Mouse (Mus musculus) hindbrain, embryonic 12.5 days (tissue): ENCODE data around the gene Peli3. TPM values are rescaled to one million over a fixed set of nuclear protein-coding genes. Genes with fewer than 3 reads are reported as not detected.

Source experiments
- ATAC-seq: fragments of 200-750 bp; cut with Nextera tagmentation; 2 replicates; pipeline ENCODE4 v1.8.0; 2017; ENCODE audit warnings: moderate TSS enrichment; ENCODE audit not compliant: low FRiP score
- H3K27ac ChIP-seq: fragments of 300-500 bp; sonication (generic); 2 replicates; pipeline ENCODE4 v1.5.1; 2016; ENCODE audit warnings: mild to moderate bottlenecking
- H3K27me3 ChIP-seq: fragments of 300-500 bp; sonication (generic); 2 replicates; pipeline ENCODE4 v1.6.1; 2016; ENCODE audit warnings: mild to moderate bottlenecking
- H3K36me3 ChIP-seq: fragments of 300-500 bp; sonication (generic); 2 replicates; pipeline ENCODE4 v1.6.1; 2016; ENCODE audit warnings: mild to moderate bottlenecking
- H3K4me1 ChIP-seq: fragments of 300-500 bp; sonication (generic); 2 replicates; pipeline ENCODE4 v1.6.1; 2016
- H3K4me2 ChIP-seq: fragments of 300-500 bp; sonication (generic); replicated peaks from 2 replicates; pipeline ENCODE4 v1.6.1; 2016; ENCODE audit warnings: mild to moderate bottlenecking
- H3K4me3 ChIP-seq: fragments of 300-500 bp; sonication (generic); 2 replicates; pipeline ENCODE4 v1.5.1; 2016; ENCODE audit warnings: mild to moderate bottlenecking
- H3K9ac ChIP-seq: fragments of 300-500 bp; sonication (generic); 2 replicates; pipeline ENCODE4 v1.6.1; 2016; ENCODE audit warnings: mild to moderate bottlenecking, moderate library complexity
- H3K9me3 ChIP-seq: fragments of 300-500 bp; sonication (generic); replicated peaks from 2 replicates; pipeline ENCODE4 v1.6.1; 2016; ENCODE audit warnings: mild to moderate bottlenecking
- WGBS: fragments of 180-500 bp; shearing (Covaris S2); methylation state at CpG from one replicate; pipeline ENCODE4 v1.1.7; 2016; 5-methylcytosine and 5-hydroxymethylcytosine counted together
- polyA plus RNA-seq: library from polyadenylated mRNA; unstranded; fragments of >200 nt; fragmentation: Nextera tagmentation; extraction: Ambion mirVana; gene quantifications from 2 replicates; pipeline ENCODE4 v1.2.1, GENCODE M21; 2016

Gene Peli3
- polyA plus RNA-seq, 1 experiment from 2014 or later = 6.5 TPM

DNA sequence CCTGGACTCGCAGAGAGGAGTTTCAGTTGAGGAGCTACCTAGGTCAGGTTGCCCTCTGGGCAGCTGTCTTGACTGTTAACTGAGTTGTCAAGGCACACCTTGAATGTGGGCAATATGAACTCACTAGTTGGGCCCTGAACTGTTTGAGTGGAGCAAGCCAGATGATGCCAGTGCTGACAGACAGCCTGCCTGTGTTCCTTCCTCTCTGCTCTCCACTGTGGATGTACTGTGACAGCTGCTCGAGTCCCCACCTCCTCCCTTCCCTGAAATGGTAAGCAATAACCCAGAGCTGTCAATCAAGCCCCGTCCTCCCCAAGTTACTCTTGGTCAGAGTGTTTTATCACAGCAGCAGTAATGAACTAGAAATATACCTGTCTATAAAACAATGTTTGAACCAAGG is 43.0 kb downstream of the Peli3 start:
- no peaks in the 10 kb centered on the region for H3K27me3 ChIP-seq
- H3K36me3 ChIP-seq = peaks cover 44% of the 10 kb centered on the region
- no peak overlapping the region for H3K4me3 ChIP-seq
- ATAC-seq = no peak
- no peaks in the 10 kb centered on the region for H3K9me3 ChIP-seq
- no peaks in the 10 kb centered on the region for H3K4me1 ChIP-seq
- 73% methylated on average over 3 of the region's 3 CpGs for WGBS
- H3K9ac ChIP-seq = no peak overlapping the region
- no peak overlapping the region for H3K4me2 ChIP-seq
- no peak overlapping the region for H3K27ac ChIP-seq

DNA sequence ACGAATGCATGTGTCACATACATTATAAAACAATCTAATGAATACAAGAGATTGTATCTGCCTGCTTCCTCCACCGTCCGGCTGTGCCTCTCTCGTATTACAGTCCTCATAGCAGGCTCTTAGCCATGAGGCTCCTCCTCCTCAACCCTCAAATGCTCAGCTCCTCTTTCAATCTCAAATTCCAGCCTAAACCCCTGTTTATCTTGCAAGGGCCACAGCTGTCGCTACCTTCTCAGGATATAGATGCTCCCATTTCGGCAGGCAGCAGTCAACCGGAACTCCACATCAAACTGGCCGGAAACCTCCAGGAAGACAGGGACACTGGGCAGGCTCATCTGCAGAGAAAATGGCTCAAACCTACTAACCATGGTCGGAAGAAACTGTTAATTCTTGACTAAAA is 44.0 kb downstream of the Peli3 start:
- 78% methylated on average over 9 of the region's 9 CpGs for WGBS
- Histone ChIP-seq H3K27ac (no peak overlapping the region), H3K9me3 (no peaks in the 10 kb centered on the region), H3K9ac (no peak overlapping the region), H3K4me2 (no peak overlapping the region), H3K36me3 (peaks cover 48% of the 10 kb centered on the region), H3K4me3 (no peak overlapping the region), H3K27me3 (no peaks in the 10 kb centered on the region), H3K4me1 (no peaks in the 10 kb centered on the region)
- ATAC-seq = no peak

DNA sequence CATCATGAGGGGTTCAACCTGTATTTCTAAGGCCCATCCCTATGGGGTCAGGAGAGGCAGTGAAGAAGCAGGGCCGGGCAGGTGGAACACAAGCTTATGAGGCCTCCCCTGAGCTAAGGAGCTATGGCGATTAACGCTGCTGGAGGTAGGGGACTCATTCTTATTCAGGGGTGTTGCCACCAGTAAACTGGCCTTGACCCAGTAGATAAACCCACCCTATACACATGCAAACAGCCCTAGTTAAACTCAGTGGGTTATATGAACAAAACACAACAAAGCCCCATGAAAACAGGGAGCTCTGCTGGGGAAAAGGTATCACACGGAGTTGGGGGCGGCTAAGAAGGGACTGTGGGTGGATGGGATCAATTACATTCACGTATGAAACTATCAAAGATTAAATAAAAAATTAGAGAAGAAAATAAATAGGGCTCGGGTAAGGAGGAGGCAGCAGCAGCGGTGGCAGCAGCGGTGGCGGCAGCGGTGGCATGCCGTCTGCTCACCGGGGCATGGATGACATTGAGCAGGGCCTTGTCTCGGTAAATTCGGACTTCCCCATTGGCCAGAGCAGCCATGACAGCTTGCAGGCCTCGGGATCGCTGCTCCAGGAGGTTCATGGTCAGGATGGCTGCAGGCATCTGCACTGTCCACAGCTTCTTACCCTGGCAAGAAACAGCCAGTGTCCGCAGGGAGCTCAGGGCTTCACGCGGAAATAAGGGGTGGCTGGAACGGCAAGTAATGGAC is 46.0 kb downstream of the Peli3 start:
- no peaks in the 10 kb centered on the region for H3K4me1 ChIP-seq
- ATAC-seq = no peak
- WGBS = 59% methylated on average over 21 of the region's 21 CpGs
- H3K9me3 ChIP-seq = no peaks in the 10 kb centered on the region
- no peak overlapping the region for H3K4me2 ChIP-seq
- no peak overlapping the region for H3K9ac ChIP-seq
- peaks cover 57% of the 10 kb centered on the region for H3K36me3 ChIP-seq
- no peak overlapping the region for H3K27ac ChIP-seq
- no peak overlapping the region for H3K4me3 ChIP-seq
- H3K27me3 ChIP-seq = no peaks in the 10 kb centered on the region

DNA sequence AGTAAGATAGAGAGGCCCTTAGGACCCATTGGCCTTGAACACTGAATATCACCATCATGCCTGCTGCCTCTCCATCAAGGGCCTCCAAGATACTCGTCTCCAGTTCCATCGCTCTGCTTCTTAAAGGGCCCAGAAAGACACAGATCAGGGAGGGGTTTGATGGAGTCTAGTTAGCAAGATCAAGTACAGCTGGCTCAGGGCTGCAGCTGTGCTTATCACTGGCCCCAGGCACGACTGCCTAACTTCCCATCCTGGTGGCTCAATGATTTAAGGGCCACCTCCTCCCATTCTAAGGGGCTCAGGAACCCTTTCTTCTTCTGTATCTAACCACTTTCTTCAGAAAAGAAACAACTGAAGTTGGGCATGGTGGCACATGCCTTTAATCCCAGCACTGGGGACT is 51.1 kb downstream of the Peli3 start:
- Histone ChIP-seq H3K36me3 (peaks cover 58% of the 10 kb centered on the region), H3K9ac (no peak overlapping the region), H3K4me3 (no peak overlapping the region), H3K9me3 (no peaks in the 10 kb centered on the region), H3K27me3 (no peaks in the 10 kb centered on the region), H3K27ac (no peak overlapping the region), H3K4me1 (no peaks in the 10 kb centered on the region), H3K4me2 (no peak overlapping the region)
- no peak for ATAC-seq
- WGBS = 79% methylated on average over 3 of the region's 3 CpGs

DNA sequence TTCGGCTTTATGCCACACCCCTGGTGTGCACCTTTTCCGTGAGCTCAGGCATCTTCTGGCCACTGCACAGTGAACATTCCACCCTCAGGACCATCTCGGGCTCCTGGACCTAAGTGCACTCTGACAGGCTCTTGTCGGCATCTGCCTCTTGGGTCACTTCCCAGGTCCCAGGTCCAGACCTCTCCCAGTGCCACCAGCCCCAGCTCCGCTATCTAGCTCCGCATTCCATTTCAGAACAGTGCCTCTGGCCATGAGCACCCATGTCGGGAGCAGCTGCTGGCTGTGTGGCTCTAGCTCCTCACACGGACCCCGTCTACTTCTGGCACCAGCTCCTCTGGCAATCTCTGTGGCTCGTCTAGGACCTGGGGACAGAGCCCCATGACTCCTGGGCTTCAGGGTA is 53.1 kb downstream of the Peli3 start:
- WGBS = 83% methylated on average over 10 of the region's 10 CpGs
- no peak for ATAC-seq
- Histone ChIP-seq H3K4me1 (no peaks in the 10 kb centered on the region), H3K36me3 (peaks cover 51% of the 10 kb centered on the region), H3K4me3 (no peak overlapping the region), H3K9me3 (no peaks in the 10 kb centered on the region), H3K27ac (no peak overlapping the region), H3K4me2 (no peak overlapping the region), H3K27me3 (no peaks in the 10 kb centered on the region), H3K9ac (no peak overlapping the region)

DNA sequence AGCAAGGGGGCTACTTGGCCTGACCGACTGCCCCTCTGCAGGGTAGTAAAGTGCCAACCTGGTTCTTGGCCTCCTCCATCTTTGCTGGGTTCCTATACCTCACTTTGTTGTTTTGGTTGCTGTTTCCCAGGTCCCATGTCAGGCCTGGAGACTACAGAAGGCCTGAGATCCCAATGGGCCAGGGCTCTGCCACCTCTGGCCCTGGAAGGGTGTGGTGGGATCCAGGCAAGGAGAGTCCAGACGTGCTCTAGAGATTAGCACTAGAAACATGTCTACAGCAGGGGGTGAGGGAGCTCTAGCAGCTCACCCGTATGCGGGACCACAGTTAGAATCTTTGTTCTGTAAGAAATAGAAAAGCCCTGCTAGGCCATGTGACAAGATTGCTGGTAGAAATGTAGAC is 59.0 kb downstream of the Peli3 start:
- H3K36me3 ChIP-seq = peaks cover 9% of the 10 kb centered on the region
- no peak for ATAC-seq
- no peak overlapping the region for H3K4me2 ChIP-seq
- H3K27me3 ChIP-seq = no peaks in the 10 kb centered on the region
- no peak overlapping the region for H3K27ac ChIP-seq
- H3K9me3 ChIP-seq = no peaks in the 10 kb centered on the region
- H3K9ac ChIP-seq = no peak overlapping the region
- H3K4me1 ChIP-seq = peaks cover 13% of the 10 kb centered on the region
- H3K4me3 ChIP-seq = no peak overlapping the region
- WGBS = 86% methylated on average over 4 of the region's 4 CpGs

Other genes with a start within 250 kb of the Peli3 start
- 3.6 and 6.3 TPM in 2 replicates for gene Gm960, start 244.5 kb downstream of the Peli3 start, polyA plus RNA-seq
- 42.8 and 43.7 TPM in 2 replicates for gene Sptbn2, start 232.0 kb downstream of the Peli3 start, polyA plus RNA-seq
- 155 TPM in 2 replicates for gene Rbm4b, start 186.6 kb downstream of the Peli3 start, polyA plus RNA-seq
- 88.8 and 94.8 TPM in 2 replicates for gene Rbm4, start 149.2 kb downstream of the Peli3 start, polyA plus RNA-seq
- gene Gm21992, start 131.5 kb downstream of the Peli3 start, polyA plus RNA-seq = 41.5 and 42.9 TPM in 2 replicates
- 96.0 and 97.9 TPM in 2 replicates for gene Rbm14, start 131.5 kb downstream of the Peli3 start, polyA plus RNA-seq
- gene Ccs, start 103.8 kb downstream of the Peli3 start, polyA plus RNA-seq = 42.7 and 46.4 TPM in 2 replicates
- gene Ccdc87, start 103.8 kb downstream of the Peli3 start, polyA plus RNA-seq = 0.35 and 0.40 TPM in 2 replicates
- gene Ctsf, start 88.0 kb downstream of the Peli3 start, polyA plus RNA-seq = 56.3 and 57.4 TPM in 2 replicates
- gene Actn3, start 65.2 kb downstream of the Peli3 start, polyA plus RNA-seq = 2.6 and 4.2 TPM in 2 replicates
- gene Zdhhc24, start 64.5 kb downstream of the Peli3 start, polyA plus RNA-seq = 21.1 and 21.4 TPM in 2 replicates
- 7.2 and 9.8 TPM in 2 replicates for gene Bbs1, start 36.5 kb downstream of the Peli3 start, polyA plus RNA-seq
- 167 TPM in 2 replicates for gene Dpp3, start 14.8 kb downstream of the Peli3 start, polyA plus RNA-seq
- 116 and 124 TPM in 2 replicates for gene Mrpl11, start 19.0 kb upstream of the Peli3 start, polyA plus RNA-seq
- gene Npas4, start 47.2 kb upstream of the Peli3 start, polyA plus RNA-seq = 0.08 and 0.10 TPM in 2 replicates
- 5.3 and 7.2 TPM in 2 replicates for gene Slc29a2, start 80.7 kb upstream of the Peli3 start, polyA plus RNA-seq
- 43.8 and 48.7 TPM in 2 replicates for gene B4gat1, start 95.7 kb upstream of the Peli3 start, polyA plus RNA-seq
- gene AC124502.3, start 95.8 kb upstream of the Peli3 start, polyA plus RNA-seq = 2.5 and 4.0 TPM in 2 replicates
- gene Brms1, start 98.2 kb upstream of the Peli3 start, polyA plus RNA-seq = 56.9 and 61.2 TPM in 2 replicates
- gene Rin1, start 107.4 kb upstream of the Peli3 start, polyA plus RNA-seq = 1.4 and 1.6 TPM in 2 replicates
- gene Cd248, start 125.0 kb upstream of the Peli3 start, polyA plus RNA-seq = 32.0 and 41.9 TPM in 2 replicates
- 1.5 and 2.4 TPM in 2 replicates for gene Tmem151a, start 142.4 kb upstream of the Peli3 start, polyA plus RNA-seq
- gene Yif1a, start 145.4 kb upstream of the Peli3 start, polyA plus RNA-seq = 60.3 and 61.6 TPM in 2 replicates
- 213 and 216 TPM in 2 replicates for gene Cnih2, start 155.4 kb upstream of the Peli3 start, polyA plus RNA-seq
- 239 and 242 TPM in 2 replicates for gene Rab1b, start 163.9 kb upstream of the Peli3 start, polyA plus RNA-seq
- 56.1 and 67.3 TPM in 2 replicates for gene Klc2, start 175.4 kb upstream of the Peli3 start, polyA plus RNA-seq